Mouse (Mus musculus): ENCODE data around the gene Mgst2.

Mgst2 gene

DNA sequence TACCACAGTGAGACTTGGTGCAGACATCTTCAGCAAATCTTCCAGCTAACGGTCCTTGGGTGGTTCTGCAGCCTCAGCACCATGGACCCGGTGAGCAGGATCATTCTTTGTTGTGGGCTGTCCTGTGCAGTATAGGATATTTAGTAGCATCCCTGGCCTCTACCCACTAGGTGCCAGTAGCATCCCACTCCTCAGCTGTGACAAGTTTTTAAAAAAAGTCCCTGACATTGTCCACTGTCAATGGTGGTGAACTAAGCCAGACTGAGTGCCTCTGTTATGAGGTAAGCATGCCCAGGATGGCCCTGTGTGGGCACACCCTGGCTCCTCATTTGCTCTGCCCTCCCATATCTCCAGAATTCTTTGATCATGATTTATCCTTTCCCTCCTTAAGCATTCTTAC is 9.0 kb upstream of the Mgst2 start:
- in situ Hi-C loops (cut with MboI; ENCODE audit: unreplicated experiment in 2 of 2) = loop anchor here (5.0 to 10.0 kb wide), 8 partner anchors 51 to 591 kb away; partner anchors contain the start of genes Maml3 (in 1 of the 2) and Rab33b (in 1 of the 2)

DNA sequence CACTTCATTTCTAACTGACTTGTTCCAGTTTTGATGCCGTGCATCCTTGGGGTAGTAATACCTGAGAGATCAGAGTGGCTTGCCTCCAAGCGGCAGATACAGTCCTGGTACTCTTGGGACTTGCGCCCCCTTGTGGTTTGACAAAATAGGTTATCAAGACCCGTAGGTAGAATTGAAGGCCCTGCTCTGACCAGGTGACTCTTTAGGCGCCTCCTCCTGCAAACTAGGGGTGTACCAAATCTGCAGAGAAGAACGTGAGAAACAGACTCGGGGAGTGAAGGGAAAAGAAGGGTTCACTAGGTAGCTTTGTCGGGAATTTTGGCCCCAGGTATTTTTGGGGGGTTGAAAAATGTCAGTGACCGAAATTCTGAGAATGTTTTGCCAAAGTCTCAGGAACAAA is 7.9 kb upstream of the Mgst2 start:
- in situ Hi-C loops (cut with MboI; ENCODE audit: unreplicated experiment in 2 of 2) = loop anchor here (5.0 to 10.0 kb wide), 8 partner anchors 50 to 590 kb away; partner anchors contain the start of genes Maml3 (in 1 of the 2) and Rab33b (in 1 of the 2)

DNA sequence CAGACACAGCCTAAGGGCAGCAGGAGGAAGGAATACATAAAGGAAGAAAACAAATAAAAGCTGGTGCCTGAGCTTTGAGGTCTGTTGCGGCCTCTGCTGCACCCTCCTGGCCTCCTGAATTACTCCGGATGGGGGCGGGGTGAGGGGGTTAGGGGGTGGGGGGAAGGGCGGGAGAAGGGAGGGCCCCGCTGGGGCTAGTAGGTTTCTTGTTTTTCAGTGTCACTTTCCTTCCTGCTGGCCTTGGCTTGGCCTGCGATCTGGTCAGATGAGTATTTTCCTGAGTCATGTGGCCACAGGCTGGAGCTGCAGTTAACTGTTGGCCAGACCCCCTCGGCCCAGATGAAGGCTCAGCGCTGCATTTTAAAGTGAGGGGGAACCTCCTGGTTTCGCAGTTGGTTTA is 7.5 kb upstream of the Mgst2 start:
- in situ Hi-C loops (cut with MboI; ENCODE audit: unreplicated experiment in 2 of 2) = loop anchor here (5.0 to 10.0 kb wide), 8 partner anchors 50 to 590 kb away; partner anchors contain the start of genes Maml3 (in 1 of the 2) and Rab33b (in 1 of the 2)

DNA sequence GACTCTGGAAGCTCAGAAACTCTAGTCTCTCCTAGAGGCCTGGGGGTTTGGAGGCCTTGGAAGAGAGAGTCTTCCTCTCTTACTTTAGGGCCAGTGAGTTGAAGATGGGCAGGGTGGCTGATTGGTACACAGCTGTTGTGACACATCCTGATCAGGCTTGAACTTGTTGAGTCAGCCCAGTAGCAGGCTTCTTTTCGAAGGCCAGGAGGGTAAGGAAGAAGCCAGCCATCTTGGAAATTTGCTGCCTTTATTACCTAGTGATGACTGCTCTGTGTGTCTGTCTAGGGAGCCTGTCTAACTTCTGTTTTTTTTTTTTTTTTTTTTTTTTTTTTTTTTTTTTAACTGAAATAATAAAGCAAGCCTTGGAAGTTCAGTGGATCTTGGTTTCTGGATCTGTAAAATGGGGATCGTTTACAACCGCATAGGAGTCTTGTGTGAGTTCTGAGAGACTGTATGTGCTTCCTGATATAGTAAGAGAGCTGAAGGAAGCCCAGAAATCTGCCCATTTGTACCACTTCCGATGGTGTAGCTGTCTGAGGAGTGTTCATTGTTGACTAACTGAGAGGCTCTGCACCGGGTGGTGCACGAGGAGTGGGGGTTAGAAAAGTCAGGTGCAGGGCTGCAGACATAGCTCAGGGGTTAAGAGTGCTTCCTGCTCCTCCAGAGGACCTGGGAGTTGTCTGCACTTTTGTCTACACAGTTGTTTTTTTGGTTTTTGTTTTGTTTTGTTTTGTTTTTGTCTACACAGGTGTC is 5.7 kb upstream of the Mgst2 start:
- in situ Hi-C loops (cut with MboI; ENCODE audit: unreplicated experiment in 2 of 2) = loop anchor here (5.0 to 10.0 kb wide), 8 partner anchors 48 to 588 kb away; partner anchors contain the start of genes Maml3 (in 1 of the 2) and Rab33b (in 1 of the 2)

GRCm38 (mm10) chr3:51659415-51659814 is 745 bp upstream of the Mgst2 start:
- in situ Hi-C loops (cut with MboI; ENCODE audit: unreplicated experiment in 2 of 2) = loop anchor here in 1 of 2 experiments (10.0 kb wide), 1 partner anchor 445 kb away; the partner anchor contains the start of gene Maml3

- in situ Hi-C loops (cut with MboI; ENCODE audit: unreplicated experiment in 2 of 2) = loop anchor here in 1 of 2 experiments (10.0 kb wide), 1 partner anchor 344 kb away; no protein-coding TSS in a partner anchor
Measured at GRCm38 (mm10) chr3:51660821-51661276, 689 bp downstream of the Mgst2 start.

DNA sequence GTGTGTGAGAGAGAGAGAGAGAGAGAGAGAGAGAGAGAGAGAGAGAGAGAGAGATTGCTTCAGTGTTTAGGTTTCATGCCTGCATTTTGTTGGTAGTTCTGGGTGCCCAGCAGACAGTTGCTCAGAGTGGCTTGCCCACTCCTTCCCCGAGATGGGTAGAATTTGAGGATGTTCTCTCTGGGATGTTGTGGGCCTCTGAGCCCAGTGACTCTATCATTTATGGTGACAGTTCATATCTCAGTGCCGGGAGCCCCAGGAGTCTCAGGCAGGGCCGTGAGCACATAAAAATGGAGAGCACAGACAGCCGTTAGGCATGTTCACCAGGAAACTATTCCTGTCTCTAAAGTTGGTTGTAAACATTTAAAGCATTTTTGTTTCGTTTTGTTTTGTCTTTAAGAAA is 1.2 kb downstream of the Mgst2 start:
- in situ Hi-C loops (cut with MboI; ENCODE audit: unreplicated experiment in 2 of 2) = loop anchor here in 1 of 2 experiments (10.0 kb wide), 1 partner anchor 343 kb away; no protein-coding TSS in a partner anchor

DNA sequence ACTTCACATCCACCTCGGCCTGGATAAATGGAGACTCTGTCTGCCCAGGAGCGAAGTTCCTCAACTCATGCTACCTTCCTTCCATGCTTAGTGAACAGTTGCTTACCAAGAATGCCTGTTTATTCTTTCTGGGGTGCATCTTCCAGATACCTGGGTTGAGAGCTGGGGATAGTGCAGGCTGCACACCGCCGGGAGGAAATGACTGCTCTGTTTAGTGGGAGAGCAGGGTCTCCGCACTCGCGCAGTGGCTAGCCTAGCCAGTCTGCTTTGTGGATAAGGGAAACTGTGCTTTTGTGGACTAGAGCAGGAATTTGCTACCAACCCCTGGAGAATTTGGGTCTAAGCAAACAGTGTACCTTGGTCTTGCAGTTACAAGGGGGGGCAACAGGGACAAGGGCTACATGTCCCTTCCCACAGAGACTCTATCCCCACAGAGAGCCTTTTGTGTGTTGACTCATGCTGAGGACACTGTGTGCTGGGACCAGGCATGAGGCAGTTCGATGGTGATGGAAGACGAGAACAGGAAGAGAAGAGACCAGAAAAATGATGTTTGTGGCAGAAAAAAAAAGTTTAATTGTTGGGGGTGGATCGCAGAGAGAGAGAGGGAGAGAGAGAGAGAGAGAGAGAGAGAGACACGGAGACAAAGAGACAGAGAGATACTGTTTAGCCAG is 1.9 kb downstream of the Mgst2 start:
- in situ Hi-C loops (cut with MboI; ENCODE audit: unreplicated experiment in 2 of 2) = loop anchor here in 1 of 2 experiments (10.0 kb wide), 1 partner anchor 343 kb away; no protein-coding TSS in a partner anchor

GRCm38 (mm10) chr3:51662557-51662956 is 2.4 kb downstream of the Mgst2 start:
- in situ Hi-C loops (cut with MboI; ENCODE audit: unreplicated experiment in 2 of 2) = loop anchor here in 1 of 2 experiments (10.0 kb wide), 1 partner anchor 342 kb away; no protein-coding TSS in a partner anchor

DNA sequence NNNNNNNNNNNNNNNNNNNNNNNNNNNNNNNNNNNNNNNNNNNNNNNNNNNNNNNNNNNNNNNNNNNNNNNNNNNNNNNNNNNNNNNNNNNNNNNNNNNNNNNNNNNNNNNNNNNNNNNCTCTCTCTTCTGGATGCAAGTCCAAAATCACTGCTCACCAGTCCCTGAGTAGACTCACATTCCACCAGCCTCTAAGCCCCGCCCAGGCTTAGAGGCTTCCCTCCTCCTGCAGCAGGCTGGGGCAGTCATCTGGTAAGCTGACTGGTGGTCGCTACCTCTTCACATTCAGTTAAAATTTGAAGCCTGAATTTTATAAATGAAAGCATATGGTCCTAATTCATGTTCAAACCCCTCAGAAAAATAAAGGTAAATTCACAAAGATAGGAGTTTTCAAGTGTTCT is 8.4 kb downstream of the Mgst2 start:
- in situ Hi-C loops (cut with MboI; ENCODE audit: unreplicated experiment in 2 of 2) = loop anchor here in 1 of 2 experiments (10.0 kb wide), 1 partner anchor 336 kb away; no protein-coding TSS in a partner anchor

DNA sequence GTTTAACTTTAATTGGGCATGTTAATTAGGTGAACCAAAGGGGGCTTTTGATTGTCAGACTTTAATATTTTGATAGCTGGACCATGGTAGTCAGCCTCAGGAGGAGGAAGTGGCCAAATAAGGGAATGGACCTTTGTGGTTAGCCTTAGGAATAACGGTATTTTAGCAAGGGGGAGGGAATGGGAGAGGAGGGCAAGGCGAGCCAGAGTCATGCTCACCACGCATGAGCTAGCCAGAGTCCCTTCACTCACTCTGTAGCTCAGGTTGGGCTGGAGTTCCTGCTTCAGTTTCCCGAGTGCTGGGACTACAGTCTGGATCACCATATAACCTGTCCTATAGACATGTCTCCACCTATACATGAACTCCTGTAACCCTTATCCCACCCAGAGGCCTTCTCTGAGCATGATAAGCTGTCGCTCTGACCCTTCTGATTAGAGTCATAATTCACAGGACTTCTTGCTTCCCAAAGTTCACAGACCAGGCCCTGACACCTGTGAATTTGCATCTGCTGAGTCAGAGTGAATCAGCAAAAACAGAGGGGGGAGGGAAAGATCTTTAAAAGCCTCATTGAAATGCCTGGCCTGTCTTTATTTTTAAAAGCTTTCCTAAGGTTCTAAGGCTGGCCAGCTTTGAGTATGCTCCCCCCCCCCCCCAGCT is 10.4 kb downstream of the Mgst2 start:
- in situ Hi-C loops (cut with MboI; ENCODE audit: unreplicated experiment in 2 of 2) = no loop called here

DNA sequence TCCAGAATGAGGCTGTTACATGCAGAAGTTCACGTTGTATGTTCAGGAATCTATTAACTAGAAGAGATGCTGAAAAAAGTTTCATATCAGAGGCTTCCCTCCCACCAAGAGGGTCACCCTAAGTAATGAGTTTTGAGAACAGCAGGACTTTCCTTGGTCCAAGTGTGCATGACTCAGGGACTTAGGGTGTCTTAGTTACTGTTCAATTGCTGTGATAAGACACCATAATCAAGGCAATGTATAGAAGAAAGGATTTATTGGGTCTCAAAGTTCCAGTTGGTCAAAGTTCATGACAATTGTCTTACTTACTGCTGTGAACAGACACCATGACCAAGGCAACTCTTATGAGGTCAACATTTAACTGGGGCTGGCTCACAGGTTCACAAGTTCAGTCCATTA is 10.9 kb downstream of the Mgst2 start:
- in situ Hi-C loops (cut with MboI; ENCODE audit: unreplicated experiment in 2 of 2) = no loop called here

DNA sequence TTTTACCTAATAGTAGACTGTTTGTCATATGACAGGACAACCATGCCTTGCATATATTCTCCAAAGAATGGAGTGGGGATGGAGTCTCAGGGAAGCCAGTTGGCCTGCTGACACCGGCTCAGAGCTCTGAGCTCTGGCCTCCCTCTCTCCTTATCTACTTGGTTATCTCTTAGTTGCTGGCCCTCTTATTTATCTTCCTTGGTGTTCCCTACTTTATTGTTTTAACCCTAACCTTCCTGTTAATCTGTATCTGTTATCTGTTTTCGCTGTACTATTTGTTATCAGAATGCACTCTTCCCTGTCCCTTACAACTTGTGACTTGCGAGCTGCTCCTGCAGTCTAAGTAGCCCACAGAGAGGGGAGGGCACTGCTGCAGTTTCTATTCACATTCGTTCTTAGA is 12.5 kb downstream of the Mgst2 start:
- in situ Hi-C loops (cut with MboI; ENCODE audit: unreplicated experiment in 2 of 2) = no loop called here

DNA sequence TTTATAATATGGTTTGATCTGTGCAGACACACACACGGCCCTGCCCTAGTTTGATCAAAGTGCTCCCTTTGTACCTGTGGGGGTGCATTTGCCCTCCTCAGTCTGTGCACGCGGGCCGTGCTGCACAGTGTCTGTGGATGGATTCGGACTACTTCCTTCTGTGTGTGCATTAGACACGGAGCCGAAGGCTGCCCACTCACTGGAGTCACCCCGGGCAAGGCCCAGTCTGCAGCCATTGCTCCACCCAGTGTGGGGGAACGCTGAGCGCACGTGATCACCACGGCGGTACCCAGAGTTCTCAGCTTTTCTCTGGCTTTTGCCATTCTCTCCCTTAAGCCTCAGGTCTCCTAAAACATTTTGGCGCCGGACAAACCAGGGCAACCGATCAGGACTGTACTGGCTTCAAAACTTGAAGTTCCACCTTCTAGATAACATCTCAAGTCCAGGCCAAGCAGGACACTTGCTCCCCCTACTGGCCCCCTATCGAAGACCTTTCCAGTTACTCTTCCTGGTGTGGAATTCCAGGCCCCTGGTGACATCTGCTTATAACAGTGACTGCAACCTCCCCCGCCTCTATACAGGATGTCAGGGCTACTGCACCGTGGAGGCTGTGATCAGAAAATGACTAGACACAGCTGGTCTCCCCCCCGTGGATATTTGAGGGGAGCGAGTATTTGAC is 13.4 kb downstream of the Mgst2 start:
- in situ Hi-C loops (cut with MboI; ENCODE audit: unreplicated experiment in 2 of 2) = no loop called here

GRCm38 (mm10) chr3:51674963-51675362 is 14.8 kb downstream of the Mgst2 start:
- in situ Hi-C loops (cut with MboI; ENCODE audit: unreplicated experiment in 2 of 2) = no loop called here

DNA sequence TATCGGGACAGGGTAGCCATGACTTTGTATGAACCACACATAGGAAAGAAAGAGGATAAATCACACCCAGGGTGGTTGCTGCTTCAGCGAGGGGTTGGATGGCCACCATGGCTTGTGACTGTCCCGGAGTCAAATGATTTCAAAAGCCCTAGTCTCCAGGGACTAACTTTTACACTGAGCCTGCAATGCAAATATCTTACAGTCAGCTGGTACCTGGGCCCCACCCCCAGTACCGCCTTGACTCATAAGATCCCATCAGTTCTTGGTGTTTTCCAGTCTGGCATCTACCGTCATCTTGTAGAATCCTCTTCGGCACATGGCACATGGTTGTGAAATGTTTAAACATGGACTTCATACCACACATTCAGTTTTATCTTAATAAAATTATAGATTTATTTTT is 25.4 kb downstream of the Mgst2 start:
- in situ Hi-C loops (cut with MboI; ENCODE audit: unreplicated experiment in 2 of 2) = no loop called here

DNA sequence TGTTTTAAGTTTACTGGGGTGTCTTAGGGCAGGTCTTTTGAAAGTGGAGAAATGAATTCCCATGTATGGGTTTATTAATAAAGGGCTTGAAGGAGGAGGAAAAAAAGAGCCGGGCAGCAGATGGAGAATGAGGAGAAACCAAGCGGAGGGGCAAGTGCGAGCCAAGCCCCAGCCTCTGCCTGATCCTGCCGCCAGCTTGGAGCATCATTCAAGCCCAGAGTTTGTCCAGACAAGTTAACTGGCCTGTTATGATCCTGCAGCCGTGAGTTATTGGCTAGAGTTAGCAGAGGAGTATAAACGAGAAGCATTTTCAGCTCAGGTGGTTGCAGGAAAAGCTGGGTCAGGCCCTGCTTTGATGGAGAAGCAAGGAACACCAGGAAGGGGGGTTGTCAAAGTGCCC is 26.2 kb downstream of the Mgst2 start:
- in situ Hi-C loops (cut with MboI; ENCODE audit: unreplicated experiment in 2 of 2) = no loop called here

GRCm38 (mm10) chr3:51686791-51687190 is 26.6 kb downstream of the Mgst2 start:
- in situ Hi-C loops (cut with MboI; ENCODE audit: unreplicated experiment in 2 of 2) = no loop called here

DNA sequence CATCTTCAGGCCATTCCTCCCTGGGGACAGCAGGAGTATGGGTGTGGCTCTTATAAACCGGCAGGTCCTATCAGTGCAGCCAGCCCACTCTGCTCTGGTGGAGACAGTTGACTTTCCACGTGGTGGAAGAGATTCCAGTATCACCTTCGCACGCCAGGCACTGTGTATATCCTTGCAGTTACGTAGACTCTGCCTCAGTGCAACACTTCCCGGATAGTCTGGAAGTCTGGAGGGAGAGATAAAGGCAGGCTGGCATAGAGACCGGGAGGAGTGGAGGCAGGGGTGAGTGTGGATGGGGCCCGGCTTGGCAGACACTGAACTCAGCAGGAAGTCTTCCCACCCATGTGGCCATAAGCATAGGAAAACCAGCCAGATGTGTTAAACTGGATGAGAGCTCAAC is 28.6 kb downstream of the Mgst2 start:
- in situ Hi-C loops (cut with MboI; ENCODE audit: unreplicated experiment in 2 of 2) = no loop called here

- in situ Hi-C loops (cut with MboI; ENCODE audit: unreplicated experiment in 2 of 2) = no loop called here
Measured at GRCm38 (mm10) chr3:51693196-51693595, 33.0 kb downstream of the Mgst2 start.
